Mouse (Mus musculus) CD4-positive, CD25-positive, alpha-beta regulatory T cell, adult 4 months (primary cell): ENCODE results near the gene Srp72. TPM values are rescaled to one million over a fixed set of nuclear protein-coding genes. Genes with fewer than 3 reads are reported as not detected.
A peak's percentile ranks its signal among the peaks of the same experiment; 100 is the strongest.
"Not testable (repeated sequence)": the region's sequence is repeated elsewhere in the genome, so short reads cannot be mapped to it uniquely, and the experiment has no call there.

ENCODE experiments used
- ATAC-seq: one replicate; pipeline ENCODE4 v1.8.0; 2017
- polyA plus RNA-seq, 2 experiments: library from polyadenylated mRNA; unstranded; fragments of 100-300 nt; shearing (Covaris generic); gene quantifications; one replicate each; pipeline ENCODE4 v1.2.1; 2017

Gene Srp72
- polyA plus RNA-seq, 2 experiments from 2014 or later: 134 to 144 TPM

DNA sequence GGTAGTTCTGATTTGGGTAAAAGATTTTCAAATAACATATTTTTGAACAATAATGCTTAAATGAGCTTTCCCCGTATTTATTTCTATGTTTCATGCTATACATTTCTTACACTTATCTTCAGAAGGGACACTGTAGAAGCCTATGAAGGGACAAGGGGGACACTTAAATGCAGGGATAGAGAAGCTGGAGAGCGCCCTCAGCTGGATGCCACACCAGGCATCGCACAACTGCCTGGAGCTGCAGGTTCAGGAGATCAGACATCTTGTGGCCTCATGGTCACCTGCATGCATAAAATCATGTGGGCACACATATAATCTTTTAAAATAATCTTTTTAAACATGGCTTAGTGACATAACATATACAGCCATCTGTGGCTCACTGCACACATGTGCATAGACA, 9.8 kb upstream of the Srp72 start:
- no peak for ATAC-seq

- no peak for ATAC-seq
These were observed 5.2 kb upstream of the Srp72 start for GRCm38 (mm10) chr5:76969250-76969649.

DNA sequence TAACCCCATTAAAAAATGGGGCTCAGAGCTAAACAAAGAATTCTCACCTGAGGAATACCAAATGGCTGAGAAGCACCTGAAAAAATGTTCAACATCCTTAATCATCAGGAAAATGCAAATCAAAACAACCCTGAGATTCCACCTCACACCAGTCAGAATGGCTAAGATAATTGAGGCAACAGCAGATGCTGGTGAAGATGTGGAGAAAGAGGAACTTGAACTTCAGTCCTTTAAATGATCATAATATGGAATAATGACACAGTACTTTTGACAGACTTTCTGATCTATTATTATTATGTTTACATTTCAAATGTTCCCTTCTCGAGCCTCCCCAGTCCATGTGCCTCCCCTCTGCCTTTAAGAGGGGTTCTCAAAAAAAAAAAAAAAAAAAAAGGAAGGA, 3.4 kb upstream of the Srp72 start:
- not testable (repeated sequence) for ATAC-seq

DNA sequence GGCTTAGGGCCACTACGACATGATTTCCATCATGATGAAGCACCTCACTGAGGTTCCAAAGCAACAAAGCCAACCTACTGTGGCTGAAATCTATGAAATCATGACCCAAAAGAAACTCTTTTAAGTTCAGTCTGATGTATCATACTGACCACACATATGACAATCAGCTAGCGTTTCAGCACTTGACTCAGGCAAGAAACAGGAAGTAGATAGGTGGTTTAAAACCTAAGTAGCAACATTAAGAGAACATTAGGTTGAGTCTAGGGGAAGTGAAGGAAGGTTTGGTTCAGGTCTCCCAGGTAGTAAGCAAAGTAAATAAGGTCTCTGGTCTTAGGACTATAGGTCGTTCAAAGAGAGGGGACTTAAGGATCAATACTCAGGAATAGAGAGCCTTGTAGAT, 995 bp upstream of the Srp72 start:
- no peak for ATAC-seq

DNA sequence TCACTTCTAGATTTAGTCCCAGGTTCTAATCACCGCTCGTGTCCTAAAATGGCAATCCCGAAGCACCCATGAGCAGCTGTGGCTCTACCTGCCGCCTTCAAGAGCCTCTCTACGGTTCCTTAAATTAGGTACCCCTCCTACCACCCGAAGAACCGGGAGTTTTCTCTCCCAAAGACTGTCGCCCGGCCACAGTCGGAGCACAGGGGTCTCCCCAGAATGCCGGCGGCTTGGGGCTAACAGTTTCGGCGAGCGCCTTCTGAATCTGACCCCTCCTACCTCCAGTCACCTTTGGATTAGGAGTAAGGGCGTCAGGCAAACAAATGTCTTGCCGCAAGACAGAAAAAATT, 303 bp upstream of the Srp72 start:
- ATAC-seq: peak; percentile 16

- ATAC-seq: no peak
These were observed 1.3 kb downstream of the Srp72 start for GRCm38 (mm10) chr5:76975736-76976135.

- no peak for ATAC-seq
These were observed 9.5 kb downstream of the Srp72 start for GRCm38 (mm10) chr5:76984015-76984414.

DNA sequence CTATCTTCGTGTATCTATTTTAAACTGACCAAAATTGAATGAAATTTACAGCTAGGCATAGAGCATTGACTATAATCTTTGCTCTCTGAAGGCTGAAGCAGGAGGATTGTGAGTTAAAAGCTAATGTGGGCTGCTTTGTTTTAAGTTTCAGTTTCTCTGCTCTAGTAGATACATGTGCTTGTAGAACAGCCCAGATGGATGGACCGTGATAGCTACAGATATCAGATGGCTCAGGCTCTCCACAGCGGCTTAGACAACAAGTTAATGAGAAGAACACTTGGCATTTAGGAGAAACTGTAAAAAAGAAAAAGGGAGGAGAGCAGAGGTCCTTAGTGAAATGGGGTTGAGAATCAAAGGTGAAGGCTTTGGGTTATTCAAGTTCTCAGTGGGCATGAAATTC, 16.3 kb downstream of the Srp72 start:
- no peak for ATAC-seq

GRCm38 (mm10) chr5:76993174-76993814, 18.8 kb downstream of the Srp72 start:
- ATAC-seq: no peak

- ATAC-seq: no peak
These were observed 23.9 kb downstream of the Srp72 start for GRCm38 (mm10) chr5:76998416-76998815.

DNA sequence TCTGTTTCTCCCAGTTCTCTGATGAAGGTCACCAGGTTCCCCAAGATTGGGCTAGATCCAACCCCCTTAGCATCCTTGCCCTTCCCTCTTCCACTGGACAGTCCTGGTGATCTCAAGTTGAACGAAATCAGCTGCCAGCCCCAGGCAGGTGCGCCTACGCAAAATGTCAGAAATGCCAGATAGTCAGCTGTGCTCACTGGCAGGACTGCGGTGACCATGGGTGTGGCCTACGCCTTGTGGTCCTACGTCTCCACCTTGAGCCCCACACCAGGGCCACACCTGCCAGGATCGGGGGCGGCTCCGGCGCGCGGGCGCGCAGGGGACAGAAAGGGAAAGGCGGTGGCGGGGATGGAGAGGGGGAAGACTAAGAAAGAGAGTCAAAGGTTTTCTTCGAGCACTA, 26.7 kb downstream of the Srp72 start:
- no peak for ATAC-seq

DNA sequence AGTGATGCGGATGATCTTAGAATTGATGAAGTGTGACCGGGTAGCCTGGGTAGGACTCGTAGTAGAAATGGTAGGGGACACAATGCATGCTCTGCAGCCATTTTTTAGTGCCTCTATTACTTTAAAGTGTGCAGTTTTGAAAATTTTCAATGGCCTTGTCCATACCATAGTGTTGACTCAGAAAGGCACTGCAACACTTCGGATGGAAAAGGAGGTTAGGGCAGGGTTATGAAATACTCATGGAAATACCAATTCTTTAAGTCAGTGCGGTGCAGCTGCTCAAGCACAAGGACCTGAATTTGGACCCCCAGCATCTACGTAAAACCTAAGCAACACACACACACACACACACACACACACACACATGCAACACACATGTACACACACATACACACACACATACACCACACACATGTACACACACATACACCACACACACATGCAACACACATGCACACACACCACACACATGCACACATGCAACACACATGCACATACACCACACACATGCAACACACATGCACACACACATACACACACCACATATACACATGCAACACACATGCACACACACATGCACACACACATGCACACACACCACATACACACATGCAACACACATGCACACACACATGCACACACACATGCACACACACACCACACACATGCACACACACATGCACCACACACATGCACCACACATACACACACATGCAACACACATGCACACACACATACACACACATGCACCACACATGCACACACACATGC, 29.8 kb downstream of the Srp72 start, which contains the start of gene Arl9:
Gene Arl9 (plus strand): TSS at position 5 of the 771 bp plus-strand sequence.
- ATAC-seq: no peak

DNA sequence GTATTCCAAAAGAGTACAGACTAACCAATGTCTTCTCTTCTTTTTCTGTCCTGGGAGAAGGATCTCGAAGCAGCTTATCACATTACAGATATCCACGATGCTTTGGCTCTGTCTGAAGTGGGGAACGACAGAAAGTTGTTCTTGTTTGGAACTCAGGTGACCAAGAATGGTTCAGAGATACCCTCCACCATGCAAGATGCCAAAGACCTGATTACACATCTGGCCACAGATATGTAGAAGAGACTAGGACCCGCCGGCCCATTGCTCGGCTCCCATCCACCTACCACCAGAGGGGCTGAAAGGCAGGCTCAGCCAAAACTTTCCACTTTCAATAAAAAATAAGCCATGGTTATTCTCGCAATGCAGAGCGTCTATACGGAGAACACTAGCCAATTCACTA, 35.9 kb downstream of the Srp72 start:
- ATAC-seq: no peak

- no peak for ATAC-seq
These were observed 36.6 kb downstream of the Srp72 start for GRCm38 (mm10) chr5:77011082-77011481.

GRCm38 (mm10) chr5:77013171-77013570, 38.7 kb downstream of the Srp72 start:
- ATAC-seq: no peak

GRCm38 (mm10) chr5:77015544-77016482, 41.3 kb downstream of the Srp72 start, which contains the start of gene Thegl:
Thegl (plus strand) TSS chr5:77016023.
- ATAC-seq: peak; percentile 86

- ATAC-seq: no peak
These were observed 53.6 kb downstream of the Srp72 start for GRCm38 (mm10) chr5:77028034-77028433.

GRCm38 (mm10) chr5:77029735-77030134, 55.3 kb downstream of the Srp72 start:
- peak; percentile 74 for ATAC-seq

GRCm38 (mm10) chr5:77035101-77035500, 60.6 kb downstream of the Srp72 start:
- not testable (repeated sequence) for ATAC-seq

GRCm38 (mm10) chr5:77038451-77038850, 64.0 kb downstream of the Srp72 start:
- no peak for ATAC-seq

- ATAC-seq: no peak
These were observed 64.9 kb downstream of the Srp72 start for GRCm38 (mm10) chr5:77039391-77039790.

GRCm38 (mm10) chr5:77044362-77044761, 69.9 kb downstream of the Srp72 start:
- no peak for ATAC-seq
